Mouse (Mus musculus) cerebellum, adult 2 months (tissue): ENCODE results near the gene Hist1h2bb.

ENCODE experiments used
- CTCF ChIP-seq: fragments of 200-500 bp; IDR thresholded peaks from 2 replicates; pipeline ENCODE4 v1.5.1; 2011; ENCODE audit warnings: low read depth, mild to moderate bottlenecking, control low read depth, low read length, moderate library complexity, borderline replicate concordance; ENCODE audit not compliant: insufficient read depth
- POLR2A ChIP-seq: fragments of 200-500 bp; IDR thresholded peaks from 2 replicates; pipeline ENCODE4 v1.6.1; 2011; ENCODE audit warnings: low read length, control low read depth, borderline replicate concordance; ENCODE audit not compliant: insufficient read depth

GRCm38 (mm10) chr13:23716261-23717042 is 30.1 kb upstream of the Hist1h2bb start:
- TF ChIP-seq CTCF (no peak), POLR2A (no peak)
